Comparison of ENCODE assay signal across 12 mouse cellular contexts in genomic region chr4:86713518-86713917, GRCm38 (mm10). TPM values are rescaled to one million over a fixed set of nuclear protein-coding genes. Genes with fewer than 3 reads are reported as not detected.
DNase-seq lines count a peak whose midpoint lies in the region; ATAC-seq and TF ChIP-seq lines count a peak whose summit lies in the region.
"Had no signal": no experiment of that assay in that cellular context is flagged by ENCODE, and none has a peak within 500 bp of the region (broad histone marks: within the 10 kb centered on the region; RNA-seq: fewer than 3 reads in every experiment).

No protein-coding gene starts in this region.

- no peak for TF ChIP-seq POLR2A in embryonic fibroblast, embryonic 13.5 days (IDR thresholded peaks at IDR 0.05; ENCODE audit: low read depth, low read length)

- no peaks in the 10 kb centered on the region for H3K9me3 ChIP-seq in heart, embryonic 11.5 days (replicated peaks; ENCODE audit: control insufficient read depth, low read length)
- H3K9me3 ChIP-seq: liver, embryonic 13.5 days; midbrain, embryonic 13.5 days had no signal

- WGBS in heart, embryonic 11.5 days (ENCODE audit: insufficient replicate concordance) = 63% methylated on average over 2 of the region's 2 CpGs

- peak; percentile 14 to 29 for DNase-seq in heart, adult 18-20 months
- peak; percentile 16 for DNase-seq in CD4-positive, CD25-positive, alpha-beta regulatory T cell, adult 2 months (ENCODE audit: low read depth, low spot score)
- DNase-seq in naive thymus-derived CD4-positive, alpha-beta T cell, adult 2 months (ENCODE audit: low read depth) = peak; percentile 33
- no peak for DNase-seq in frontal cortex, postnatal 36 days (ENCODE audit: low spot score in 2 of 2)
- DNase-seq in lung, postnatal 10 days = no peak
- DNase-seq in layer of hippocampus, adult 9-10 months (ENCODE audit: low spot score) = no peak
- DNase-seq: kidney, postnatal 10 days; left cerebral cortex, postnatal 4 days; liver, embryonic 13.5 days had no signal

- H3K4me2 ChIP-seq in heart, embryonic 11.5 days = no peak overlapping the region
- H3K4me2 ChIP-seq: liver, embryonic 13.5 days; midbrain, embryonic 13.5 days had no signal

- no peak for ATAC-seq in heart, embryonic 11.5 days (replicated peaks; ENCODE audit: insufficient number of reproducible peaks, low FRiP score, low TSS enrichment)
- ATAC-seq: midbrain, embryonic 13.5 days had no signal

- H3K27me3 ChIP-seq in heart, embryonic 11.5 days (ENCODE audit: control insufficient read depth, insufficient read depth, low read length) = no peaks in the 10 kb centered on the region
- H3K27me3 ChIP-seq: liver, embryonic 13.5 days; midbrain, embryonic 13.5 days had no signal

- H3K4me3 ChIP-seq in heart, embryonic 11.5 days (ENCODE audit: low read depth, low read length) = no peak overlapping the region
- no peak overlapping the region for H3K4me3 ChIP-seq in embryonic fibroblast, embryonic 13.5 days (ENCODE audit: insufficient read depth, low read length)
- H3K4me3 ChIP-seq: liver, embryonic 13.5 days; midbrain, embryonic 13.5 days had no signal

- TF ChIP-seq CTCF in embryonic fibroblast, embryonic 13.5 days (IDR thresholded peaks at IDR 0.05; ENCODE audit: borderline replicate concordance, insufficient read depth, low read length) = no peak

- no peaks in the 10 kb centered on the region for H3K4me1 ChIP-seq in heart, embryonic 11.5 days (ENCODE audit: control insufficient read depth, insufficient read depth, low read length)
- H3K4me1 ChIP-seq in embryonic fibroblast, embryonic 13.5 days (ENCODE audit: control insufficient read depth, insufficient read depth, low read length) = peaks cover 12% of the 10 kb centered on the region
- H3K4me1 ChIP-seq: liver, embryonic 13.5 days; midbrain, embryonic 13.5 days had no signal

- no peaks in the 10 kb centered on the region for H3K36me3 ChIP-seq in heart, embryonic 11.5 days (ENCODE audit: control insufficient read depth, insufficient read depth, low read length)
- H3K36me3 ChIP-seq: liver, embryonic 13.5 days; midbrain, embryonic 13.5 days had no signal

- H3K27ac ChIP-seq in heart, embryonic 11.5 days (ENCODE audit: low read depth, low read length) = no peak overlapping the region
- peak overlapping the region; percentile 83 for H3K27ac ChIP-seq in embryonic fibroblast, embryonic 13.5 days (ENCODE audit: insufficient read depth, low read length)
- H3K27ac ChIP-seq: liver, embryonic 13.5 days; midbrain, embryonic 13.5 days had no signal

- H3K9ac ChIP-seq in heart, embryonic 11.5 days (ENCODE audit: low read depth, low read length) = no peak overlapping the region
- H3K9ac ChIP-seq: liver, embryonic 13.5 days; midbrain, embryonic 13.5 days had no signal

RNA-seq across cellular contexts. Expression of gene Dennd4c, which starts 34.8 kb away (rescaled TPM):
- 10 to 100 TPM; 29.3 to 34.1 TPM for total RNA-seq in heart, adult 18-20 months (2021)
- polyA plus RNA-seq in heart, embryonic 11.5 days (2014; fragmentation: Nextera tagmentation; extraction: Ambion mirVana) = 5.5 and 8.3 TPM in 2 replicates
- polyA plus RNA-seq in embryonic fibroblast, embryonic 13.5 days (2011; ENCODE audit: insufficient read length, low read depth, missing spikeins) = 26.9 and 28.4 TPM in 2 replicates

RNA-seq across cellular contexts. Expression of gene Plin2, which starts 43.7 kb away (rescaled TPM):
- 100 to 1,000 TPM; 116 to 138 TPM for total RNA-seq in heart, adult 18-20 months (2021)
- 65.4 and 70.4 TPM in 2 replicates for polyA plus RNA-seq in heart, embryonic 11.5 days (2014; fragmentation: Nextera tagmentation; extraction: Ambion mirVana)
- polyA plus RNA-seq in embryonic fibroblast, embryonic 13.5 days (2011; ENCODE audit: insufficient read length, low read depth, missing spikeins) = 75.0 and 93.7 TPM in 2 replicates

Comparison
In these comparisons a context has a peak if more than half of its experiments do, and no peak if none do; other contexts are left out.
1. DNase-seq: peak in heart, adult 18-20 months (2 of 2), CD4-positive, CD25-positive, alpha-beta regulatory T cell, adult 2 months (single experiment) and naive thymus-derived CD4-positive, alpha-beta T cell, adult 2 months (single experiment); none in frontal cortex, postnatal 36 days (0 of 2), lung, postnatal 10 days (single experiment) and layer of hippocampus, adult 9-10 months (single experiment).